Mouse (Mus musculus) hindbrain, embryonic 12.5 days (tissue): ENCODE results near the gene Cln6. TPM values are rescaled to one million over a fixed set of nuclear protein-coding genes. Genes with fewer than 3 reads are reported as not detected.
"Not testable (repeated sequence)": the region's sequence is repeated elsewhere in the genome, so short reads cannot be mapped to it uniquely, and the experiment has no call there.

Experiments used
- ATAC-seq: fragments of 200-750 bp; cut with Nextera tagmentation; 2 replicates; pipeline ENCODE4 v1.8.0; 2017; ENCODE audit warnings: moderate TSS enrichment; ENCODE audit not compliant: low FRiP score
- H3K27ac ChIP-seq: fragments of 300-500 bp; sonication (generic); 2 replicates; pipeline ENCODE4 v1.5.1; 2016; ENCODE audit warnings: mild to moderate bottlenecking
- H3K27me3 ChIP-seq: fragments of 300-500 bp; sonication (generic); 2 replicates; pipeline ENCODE4 v1.6.1; 2016; ENCODE audit warnings: mild to moderate bottlenecking
- H3K36me3 ChIP-seq: fragments of 300-500 bp; sonication (generic); 2 replicates; pipeline ENCODE4 v1.6.1; 2016; ENCODE audit warnings: mild to moderate bottlenecking
- H3K4me1 ChIP-seq: fragments of 300-500 bp; sonication (generic); 2 replicates; pipeline ENCODE4 v1.6.1; 2016
- H3K4me2 ChIP-seq: fragments of 300-500 bp; sonication (generic); replicated peaks from 2 replicates; pipeline ENCODE4 v1.6.1; 2016; ENCODE audit warnings: mild to moderate bottlenecking
- H3K4me3 ChIP-seq: fragments of 300-500 bp; sonication (generic); 2 replicates; pipeline ENCODE4 v1.5.1; 2016; ENCODE audit warnings: mild to moderate bottlenecking
- H3K9ac ChIP-seq: fragments of 300-500 bp; sonication (generic); 2 replicates; pipeline ENCODE4 v1.6.1; 2016; ENCODE audit warnings: mild to moderate bottlenecking, moderate library complexity
- H3K9me3 ChIP-seq: fragments of 300-500 bp; sonication (generic); replicated peaks from 2 replicates; pipeline ENCODE4 v1.6.1; 2016; ENCODE audit warnings: mild to moderate bottlenecking
- WGBS: fragments of 180-500 bp; shearing (Covaris S2); methylation state at CpG from one replicate; pipeline ENCODE4 v1.1.7; 2016; 5-methylcytosine and 5-hydroxymethylcytosine counted together
- polyA plus RNA-seq: library from polyadenylated mRNA; unstranded; fragments of >200 nt; fragmentation: Nextera tagmentation; extraction: Ambion mirVana; gene quantifications from 2 replicates; pipeline ENCODE4 v1.2.1, GENCODE M21; 2016

Cln6 gene
- polyA plus RNA-seq, 1 experiment from 2014 or later: 8.8 TPM

DNA sequence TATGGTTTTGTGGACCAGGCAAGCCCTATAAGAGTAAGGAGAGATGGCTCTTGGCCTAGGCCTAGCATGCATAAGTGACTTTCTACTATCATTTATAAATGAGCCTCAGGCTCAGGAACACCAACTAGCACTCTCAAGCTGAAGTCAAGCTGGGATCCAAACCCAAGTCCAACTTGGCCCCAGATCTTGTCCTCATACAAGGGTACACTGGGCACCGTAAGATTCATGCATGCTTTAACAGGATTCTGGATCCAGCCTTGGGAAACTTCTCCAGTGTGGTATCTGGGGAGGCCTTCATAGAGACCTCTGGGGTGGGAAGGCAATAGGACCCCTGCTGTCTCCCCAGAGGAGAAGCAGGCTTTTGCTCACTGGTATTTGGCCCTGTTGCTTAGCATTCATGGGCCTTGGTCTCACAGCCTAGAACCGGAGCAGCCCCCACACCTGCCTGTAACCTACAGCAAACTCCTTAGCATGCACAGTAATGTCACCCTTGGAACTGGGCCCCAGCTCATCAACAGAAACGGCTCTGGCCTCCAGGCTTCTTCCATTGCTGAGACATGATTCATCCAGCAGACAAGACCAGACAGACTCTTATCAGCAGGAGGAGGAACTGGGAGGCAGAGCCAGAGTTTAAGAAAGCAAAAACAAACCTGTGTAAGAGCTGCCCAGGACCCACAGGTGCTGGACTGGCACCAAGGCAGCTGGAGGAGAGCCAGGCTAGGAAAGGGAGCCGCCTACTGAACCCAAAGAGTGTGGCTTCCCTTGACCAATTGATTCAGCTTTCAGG, 20.6 kb upstream of the Cln6 start:
- no peak for ATAC-seq
- no peak overlapping the region for H3K9ac ChIP-seq
- WGBS: 75% methylated on average over 4 of the region's 4 CpGs
- no peaks in the 10 kb centered on the region for H3K27me3 ChIP-seq
- no peaks in the 10 kb centered on the region for H3K4me1 ChIP-seq
- H3K9me3 ChIP-seq: no peaks in the 10 kb centered on the region
- H3K4me2 ChIP-seq: no peak overlapping the region
- no peaks in the 10 kb centered on the region for H3K36me3 ChIP-seq
- H3K4me3 ChIP-seq: no peak overlapping the region
- no peak overlapping the region for H3K27ac ChIP-seq

DNA sequence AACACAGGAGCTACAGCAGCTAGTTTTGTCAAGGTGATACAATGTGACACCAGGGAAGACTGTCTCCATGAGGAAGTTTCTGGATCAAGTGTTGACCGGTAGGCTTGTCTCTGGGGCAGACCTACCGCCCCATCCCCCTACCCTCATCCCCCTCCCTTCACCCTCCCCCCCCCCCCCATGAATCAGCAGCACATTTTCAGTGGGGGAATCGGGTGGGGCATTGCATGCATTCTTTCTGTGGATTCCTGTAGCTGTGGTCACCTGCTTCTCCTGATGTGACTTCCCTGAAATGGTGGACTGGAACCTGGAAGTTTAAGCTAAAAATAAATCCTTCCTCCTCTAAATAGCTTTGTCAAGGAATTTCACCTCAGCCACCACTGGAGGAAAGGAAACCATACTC, 19.1 kb upstream of the Cln6 start:
- no peaks in the 10 kb centered on the region for H3K4me1 ChIP-seq
- H3K9ac ChIP-seq: no peak overlapping the region
- no peaks in the 10 kb centered on the region for H3K27me3 ChIP-seq
- no peak overlapping the region for H3K27ac ChIP-seq
- H3K36me3 ChIP-seq: no peaks in the 10 kb centered on the region
- no peak for ATAC-seq
- H3K4me2 ChIP-seq: no peak overlapping the region
- no peak overlapping the region for H3K4me3 ChIP-seq
- WGBS: 92% methylated on average over 3 of the region's 3 CpGs
- H3K9me3 ChIP-seq: no peaks in the 10 kb centered on the region

DNA sequence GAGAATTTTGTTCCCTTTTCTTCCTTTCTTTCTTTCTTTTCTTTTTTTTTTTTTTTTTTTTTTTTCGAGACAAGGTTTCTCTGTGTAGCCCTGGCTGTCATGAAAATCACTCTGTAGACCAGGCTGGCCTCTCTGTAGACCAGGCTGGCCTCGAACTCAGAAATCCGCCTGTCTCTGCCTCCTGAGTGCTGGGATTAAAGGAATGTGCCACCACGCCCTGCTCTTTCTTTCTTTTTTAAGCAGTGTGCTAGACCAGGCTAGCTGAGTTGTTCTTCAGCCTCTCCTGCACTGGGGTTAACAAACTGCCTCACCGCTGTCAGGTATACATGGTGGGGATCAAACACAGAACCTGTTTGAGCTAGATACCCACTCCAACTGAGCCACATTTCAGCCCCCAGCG, 18.7 kb upstream of the Cln6 start:
- not testable (repeated sequence) for H3K4me1 ChIP-seq, H3K36me3 ChIP-seq, H3K27ac ChIP-seq, H3K4me3 ChIP-seq, H3K9ac ChIP-seq, H3K27me3 ChIP-seq, ATAC-seq, H3K4me2 ChIP-seq, H3K9me3 ChIP-seq
- WGBS: 86% methylated on average over 6 of the region's 6 CpGs

DNA sequence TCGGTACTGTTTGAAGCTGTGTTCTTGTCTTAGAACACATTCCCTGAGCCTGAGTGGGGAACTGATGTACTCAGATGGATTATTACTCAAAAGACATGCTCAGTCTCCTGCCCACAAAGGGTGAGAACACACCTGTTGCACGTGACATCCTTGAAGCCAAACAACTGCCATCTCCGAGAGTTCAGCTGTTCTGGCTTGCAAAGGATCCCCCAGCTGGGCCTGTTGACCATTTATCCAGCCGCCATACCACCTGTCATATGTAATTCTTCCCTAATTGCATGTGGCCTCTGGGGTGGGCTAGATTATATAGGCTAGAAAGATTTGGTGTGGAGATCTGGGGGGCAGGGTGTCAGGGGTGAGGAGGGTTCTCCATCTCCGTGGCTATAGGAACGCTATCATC, 17.8 kb upstream of the Cln6 start:
- Histone ChIP-seq H3K9ac (no peak overlapping the region), H3K4me1 (peaks cover 6% of the 10 kb centered on the region), H3K27me3 (no peaks in the 10 kb centered on the region), H3K4me3 (no peak overlapping the region), H3K9me3 (no peaks in the 10 kb centered on the region), H3K36me3 (no peaks in the 10 kb centered on the region), H3K4me2 (no peak overlapping the region), H3K27ac (no peak overlapping the region)
- 81% methylated on average over 6 of the region's 6 CpGs for WGBS
- no peak for ATAC-seq

DNA sequence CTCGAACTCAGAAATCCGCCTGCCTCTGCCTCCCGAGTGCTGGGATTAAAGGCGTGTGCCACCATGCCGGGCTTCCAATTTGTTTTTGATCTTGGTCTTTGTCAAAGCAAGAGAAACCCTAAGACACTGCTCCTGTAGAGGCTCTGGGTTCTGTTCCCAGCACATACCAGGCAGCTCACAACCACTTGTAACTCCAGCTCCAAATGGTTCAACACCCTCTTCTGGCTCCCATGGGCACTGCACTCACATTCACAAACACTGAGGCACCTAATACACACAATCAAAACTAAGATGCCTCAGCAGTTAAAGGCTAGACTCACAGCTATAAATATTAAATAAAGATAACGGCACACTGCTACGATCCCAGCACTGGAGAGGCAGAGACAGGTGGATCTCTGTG, 16.8 kb upstream of the Cln6 start:
- H3K4me1 ChIP-seq: peaks cover 16% of the 10 kb centered on the region
- H3K27ac ChIP-seq: no peak overlapping the region
- H3K4me3 ChIP-seq: no peak overlapping the region
- H3K9ac ChIP-seq: no peak overlapping the region
- no peaks in the 10 kb centered on the region for H3K9me3 ChIP-seq
- H3K27me3 ChIP-seq: peaks cover 3% of the 10 kb centered on the region; the same call in 1 of the 2 replicates
- no peaks in the 10 kb centered on the region for H3K36me3 ChIP-seq
- no peak overlapping the region for H3K4me2 ChIP-seq
- WGBS: 98% methylated on average over 7 of the region's 7 CpGs
- no peak for ATAC-seq

DNA sequence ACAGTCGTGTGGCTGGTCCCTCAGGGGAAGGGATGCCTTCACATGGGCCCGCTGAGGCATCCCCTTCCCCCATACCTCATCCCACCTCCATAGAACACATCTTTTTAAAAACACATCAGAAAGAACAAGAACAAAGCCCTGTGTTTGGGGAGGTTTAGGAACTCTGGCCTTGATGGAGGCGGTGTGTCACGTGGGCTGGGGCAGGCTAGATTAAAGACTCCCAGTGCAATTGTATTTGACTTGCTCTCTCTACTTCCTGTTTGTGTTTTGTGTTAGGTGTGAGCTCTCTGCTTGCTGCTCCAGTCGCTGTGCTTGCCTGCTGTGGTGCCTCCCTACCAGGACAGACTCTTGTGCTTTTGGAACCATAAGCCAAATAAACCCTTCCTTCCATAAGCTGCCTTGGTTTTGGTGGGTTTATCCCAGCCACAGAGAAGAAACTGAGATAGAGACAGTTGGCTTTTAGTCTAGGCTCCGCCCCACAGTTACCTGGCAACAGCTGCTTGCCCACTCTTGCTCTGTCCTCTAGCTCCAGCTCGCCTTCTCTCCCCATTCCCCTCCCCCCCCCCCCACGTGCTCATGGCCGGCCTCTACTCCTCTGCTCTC, 12.7 kb upstream of the Cln6 start:
- H3K27ac ChIP-seq: peak overlapping the region; percentile 68
- no peaks in the 10 kb centered on the region for H3K9me3 ChIP-seq
- ATAC-seq: no peak
- peaks cover 24% of the 10 kb centered on the region for H3K4me1 ChIP-seq
- H3K9ac ChIP-seq: no peak overlapping the region
- H3K4me3 ChIP-seq: no peak overlapping the region
- peak overlapping the region; percentile 24; the same call in 1 of the 2 replicates for H3K4me2 ChIP-seq
- 5% methylated on average over 9 of the region's 9 CpGs for WGBS
- H3K27me3 ChIP-seq: peaks cover 3% of the 10 kb centered on the region; the same call in 1 of the 2 replicates
- no peaks in the 10 kb centered on the region for H3K36me3 ChIP-seq

DNA sequence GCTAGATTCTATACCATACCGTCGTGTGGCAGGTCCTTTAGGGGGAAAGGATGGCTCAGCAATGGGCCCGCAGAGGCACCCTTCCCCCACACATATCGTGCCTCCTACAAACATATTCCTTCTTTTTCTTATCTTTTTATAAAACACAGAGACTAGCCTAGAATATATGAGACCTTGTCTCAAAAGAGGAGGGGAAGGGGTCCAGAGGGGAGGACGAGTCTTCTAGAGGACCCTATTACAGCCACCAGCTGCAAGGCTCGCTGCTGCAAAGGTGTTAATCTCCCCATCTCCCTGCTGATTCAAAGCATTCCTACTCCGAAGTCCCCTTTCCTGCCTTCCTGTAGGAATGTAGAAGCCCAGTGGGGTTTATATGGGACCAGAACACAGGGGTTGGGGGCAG, 12.1 kb upstream of the Cln6 start:
- Histone ChIP-seq H3K27ac (peak overlapping the region; percentile 68), H3K4me2 (peak overlapping the region; percentile 24; the same call in 1 of the 2 replicates), H3K9ac (no peak overlapping the region), H3K36me3 (no peaks in the 10 kb centered on the region), H3K27me3 (peaks cover 3% of the 10 kb centered on the region; the same call in 1 of the 2 replicates), H3K9me3 (no peaks in the 10 kb centered on the region), H3K4me3 (no peak overlapping the region), H3K4me1 (peaks cover 24% of the 10 kb centered on the region)
- 10% methylated on average over 7 of the region's 7 CpGs for WGBS
- no peak for ATAC-seq

DNA sequence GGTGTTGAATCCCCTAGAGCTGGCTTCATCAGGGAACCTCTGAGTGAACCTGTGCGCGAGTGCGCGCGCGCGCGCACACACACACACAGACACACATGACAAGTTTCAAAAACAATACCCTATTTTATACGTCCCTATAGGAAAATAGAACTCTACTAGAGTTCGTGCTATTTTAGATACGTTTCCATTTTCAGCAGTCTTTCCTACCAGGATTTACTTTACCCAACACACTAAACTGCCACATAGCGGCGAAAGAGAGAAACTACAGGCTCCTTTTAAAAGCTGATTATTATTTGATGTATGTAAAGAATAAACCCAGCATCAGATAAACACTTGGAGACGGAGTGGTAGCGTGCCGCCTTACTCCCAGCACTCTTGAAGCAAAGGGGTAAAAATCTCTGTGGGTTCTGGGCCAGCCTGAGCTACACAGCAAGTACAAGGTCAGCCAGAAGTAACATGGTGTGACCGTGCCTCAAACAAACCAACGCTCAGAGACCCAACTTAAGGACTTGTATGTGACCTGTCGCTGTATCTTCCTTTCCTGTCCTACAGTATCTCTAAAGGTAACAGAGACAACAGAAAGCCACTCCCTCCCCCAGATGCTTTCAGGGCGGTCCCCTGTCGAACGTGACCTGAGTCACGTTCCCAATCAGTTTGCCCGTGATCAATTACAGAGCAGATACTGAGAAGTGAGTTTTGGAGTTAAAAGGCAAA, 10.5 kb upstream of the Cln6 start:
- peak overlapping the region; percentile 23 for H3K4me3 ChIP-seq
- H3K27ac ChIP-seq: peak overlapping the region; percentile 57
- peaks cover 3% of the 10 kb centered on the region; the same call in 1 of the 2 replicates for H3K27me3 ChIP-seq
- peak overlapping the region; percentile 48 for H3K4me2 ChIP-seq
- H3K9me3 ChIP-seq: no peaks in the 10 kb centered on the region
- no peaks in the 10 kb centered on the region for H3K36me3 ChIP-seq
- ATAC-seq: peak; percentile 21; the same call in 1 of the 2 replicates
- H3K4me1 ChIP-seq: peaks cover 24% of the 10 kb centered on the region
- H3K9ac ChIP-seq: no peak overlapping the region
- WGBS: 7% methylated on average over 24 of the region's 24 CpGs

DNA sequence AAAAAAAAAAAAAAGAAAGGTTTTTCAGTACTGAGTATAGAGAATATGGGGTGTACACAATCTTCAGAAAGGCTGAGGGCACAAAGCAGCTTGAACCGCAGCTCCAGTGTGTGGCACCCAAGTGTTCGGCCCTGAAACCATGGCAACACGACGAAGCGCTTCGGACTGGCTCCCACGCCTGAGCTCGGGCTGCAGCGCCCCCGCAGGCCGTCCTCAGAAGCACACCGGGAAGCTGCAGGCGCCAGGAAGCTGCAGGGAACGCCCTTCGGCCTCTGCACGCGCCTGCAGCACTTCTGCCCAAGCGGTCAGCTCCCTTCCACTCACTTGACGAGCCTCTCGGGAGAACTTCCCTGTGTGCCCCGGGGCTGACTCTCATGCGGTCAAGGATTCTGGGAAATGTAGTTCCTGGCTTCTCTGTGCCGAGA, 9.9 kb upstream of the Cln6 start:
- Histone ChIP-seq H3K4me3 (peak overlapping the region; percentile 23), H3K27ac (peak overlapping the region; percentile 57), H3K36me3 (no peaks in the 10 kb centered on the region), H3K27me3 (peaks cover 3% of the 10 kb centered on the region; the same call in 1 of the 2 replicates), H3K9me3 (no peaks in the 10 kb centered on the region), H3K4me2 (peak overlapping the region; percentile 48), H3K4me1 (peaks cover 24% of the 10 kb centered on the region), H3K9ac (no peak overlapping the region)
- peak; percentile 92 for ATAC-seq
- under 1% methylated on average over 23 of the region's 23 CpGs for WGBS

DNA sequence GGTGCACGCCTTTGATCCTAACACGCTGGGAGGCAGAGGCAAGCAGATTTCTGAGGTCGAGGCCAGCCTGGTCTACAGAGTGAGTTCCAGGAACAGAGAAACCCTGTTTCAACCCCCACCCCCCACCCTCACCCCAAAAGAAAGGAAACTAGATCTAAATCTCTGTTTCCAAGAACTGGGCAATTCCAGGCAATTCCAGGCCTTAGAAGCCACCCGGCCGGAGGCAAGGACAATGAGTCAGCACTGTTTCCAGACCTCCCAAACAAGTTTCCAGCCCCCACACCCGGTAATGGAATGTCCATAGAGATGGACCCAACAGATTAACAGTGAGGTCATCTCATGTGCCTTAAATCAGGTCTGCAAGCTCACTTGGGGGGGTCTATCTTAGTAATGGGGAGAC, 8.7 kb upstream of the Cln6 start:
- H3K4me2 ChIP-seq: no peak overlapping the region
- no peak overlapping the region for H3K27ac ChIP-seq
- no peaks in the 10 kb centered on the region for H3K36me3 ChIP-seq
- ATAC-seq: no peak
- 84% methylated on average over 6 of the region's 6 CpGs for WGBS
- peaks cover 3% of the 10 kb centered on the region; the same call in 1 of the 2 replicates for H3K27me3 ChIP-seq
- H3K4me3 ChIP-seq: no peak overlapping the region
- peaks cover 24% of the 10 kb centered on the region for H3K4me1 ChIP-seq
- no peak overlapping the region for H3K9ac ChIP-seq
- no peaks in the 10 kb centered on the region for H3K9me3 ChIP-seq

DNA sequence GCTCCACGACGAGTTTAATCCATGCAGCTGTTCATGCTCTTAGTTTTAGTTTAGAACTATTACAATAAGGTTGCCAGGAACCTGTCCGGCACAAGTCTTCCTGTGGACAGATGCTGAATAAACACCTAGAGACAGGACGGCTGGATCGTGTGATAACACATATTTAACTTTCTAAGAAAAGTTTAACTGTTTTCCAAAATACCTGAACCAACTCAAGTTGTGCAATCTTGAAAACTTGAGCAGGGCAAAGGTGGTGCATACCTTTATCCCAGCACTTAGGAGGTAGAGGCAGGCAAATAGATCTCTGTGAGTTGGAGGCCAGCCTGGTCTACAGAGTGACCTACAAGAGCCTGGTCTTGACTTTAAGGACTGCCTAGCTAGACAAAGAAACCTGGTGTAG, 3.7 kb upstream of the Cln6 start:
- Histone ChIP-seq H3K27ac (no peak overlapping the region), H3K4me2 (no peak overlapping the region), H3K9me3 (no peaks in the 10 kb centered on the region), H3K4me3 (no peak overlapping the region), H3K27me3 (no peaks in the 10 kb centered on the region), H3K9ac (no peak overlapping the region), H3K36me3 (no peaks in the 10 kb centered on the region), H3K4me1 (peaks cover 17% of the 10 kb centered on the region)
- ATAC-seq: no peak
- 78% methylated on average over 5 of the region's 5 CpGs for WGBS

DNA sequence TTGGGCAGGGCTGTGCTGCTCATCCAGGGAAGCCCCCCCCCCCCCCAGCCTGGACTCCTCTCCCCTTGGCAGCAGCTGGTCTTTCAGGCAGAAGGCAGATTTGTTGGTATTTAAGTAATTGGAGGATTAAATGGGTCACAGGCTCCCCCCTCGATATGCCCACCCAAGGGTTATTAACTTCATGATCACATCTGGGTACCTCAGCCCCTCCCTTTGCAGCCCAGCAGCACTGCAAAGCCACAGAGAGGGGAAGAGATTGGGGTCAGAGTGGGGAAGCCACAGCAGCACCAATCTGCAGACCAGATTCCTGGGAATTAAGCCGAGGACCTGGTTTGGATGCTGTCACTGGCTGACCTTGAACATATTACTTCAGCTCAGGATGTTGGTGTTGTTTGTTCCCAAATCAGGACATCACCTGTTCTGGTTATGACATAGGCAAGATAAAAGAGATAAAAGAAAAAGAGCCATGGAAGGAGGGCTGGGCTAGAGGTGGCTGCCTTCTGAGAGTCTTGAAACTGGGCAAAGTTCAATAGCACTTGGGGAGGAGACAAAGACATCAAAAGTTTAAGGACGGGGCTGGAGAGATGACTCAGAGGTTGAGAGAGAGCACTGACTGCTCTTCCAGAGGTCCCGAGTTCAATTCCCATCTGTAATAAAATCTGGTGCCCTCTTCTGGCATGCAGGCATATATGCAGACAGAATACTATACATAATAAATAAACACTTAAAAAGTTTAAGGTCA, 2.7 kb upstream of the Cln6 start:
- Histone ChIP-seq H3K27ac (no peak overlapping the region), H3K9ac (no peak overlapping the region), H3K4me2 (no peak overlapping the region), H3K4me3 (no peak overlapping the region), H3K9me3 (no peaks in the 10 kb centered on the region), H3K36me3 (no peaks in the 10 kb centered on the region), H3K27me3 (no peaks in the 10 kb centered on the region), H3K4me1 (peaks cover 20% of the 10 kb centered on the region)
- 55% methylated on average over 4 of the region's 4 CpGs for WGBS
- 0 out of 2 replicates have a peak, but pooled peaks have one; percentile 40 for ATAC-seq
